Mouse (Mus musculus): ENCODE results near the gene Gm20388. TPM values are rescaled to one million over a fixed set of nuclear protein-coding genes. Genes with fewer than 3 reads are reported as not detected.

Gm20388 gene
- polyA plus RNA-seq, 2 experiments: 8.5 TPM; not detected in 1

- H3K4me2 ChIP-seq (ENCODE audit: low read depth): no peak overlapping the region
- no peaks in the 10 kb centered on the region for H3K4me1 ChIP-seq (replicated peaks; ENCODE audit: control insufficient read depth in 2 of 2, insufficient read depth in 2 of 2, low read length in 1 of 2)
- H3K36me3 ChIP-seq (replicated peaks; ENCODE audit: control insufficient read depth, insufficient read depth, low read depth): no peaks in the 10 kb centered on the region
- H3K9me3 ChIP-seq (ENCODE audit: control insufficient read depth, low read length): no peaks in the 10 kb centered on the region
- H3K27ac ChIP-seq: no peak overlapping the region
- no peak for ATAC-seq (ENCODE audit: insufficient read depth)
- no peak for DNase-seq (ENCODE audit: low read depth in 3 of 3, low spot score in 3 of 3)
- no peak for TF ChIP-seq CTCF (IDR thresholded peaks at IDR 0.05; ENCODE audit: low read depth)
- TF ChIP-seq EP300 (IDR thresholded peaks at IDR 0.05; ENCODE audit: low read depth): no peak
- peaks cover 10% of the 10 kb centered on the region for H3K27me3 ChIP-seq (ENCODE audit: control insufficient read depth, insufficient read depth, low read length)
- no peak overlapping the region for H3K9ac ChIP-seq (replicated peaks)
- WGBS (ENCODE audit: insufficient replicate concordance): 3% methylated on average over 13 of the region's 13 CpGs
- no peak overlapping the region for H3K4me3 ChIP-seq (ENCODE audit: insufficient read depth in 1 of 2, low read depth in 2 of 2, low read length in 2 of 2)
Observed at GRCm38 (mm10) chr8:120895600-120895999, 985.0 kb downstream of the Gm20388 start.

GRCm38 (mm10) chr8:120896203-120896602, 985.6 kb downstream of the Gm20388 start:
- no peak overlapping the region for H3K9ac ChIP-seq (replicated peaks)
- no peak overlapping the region for H3K4me2 ChIP-seq (ENCODE audit: low read depth)
- no peaks in the 10 kb centered on the region for H3K9me3 ChIP-seq (ENCODE audit: control insufficient read depth, low read length)
- no peak overlapping the region for H3K27ac ChIP-seq
- ATAC-seq (ENCODE audit: insufficient read depth) (no peak), DNase-seq (ENCODE audit: low read depth in 3 of 3, low spot score in 3 of 3) (no peak)
- no peaks in the 10 kb centered on the region for H3K36me3 ChIP-seq (replicated peaks; ENCODE audit: control insufficient read depth, insufficient read depth, low read depth)
- no peak overlapping the region for H3K4me3 ChIP-seq (ENCODE audit: insufficient read depth in 1 of 2, low read depth in 2 of 2, low read length in 2 of 2)
- TF ChIP-seq EP300 (IDR thresholded peaks at IDR 0.05; ENCODE audit: low read depth) (no peak), CTCF (IDR thresholded peaks at IDR 0.05; ENCODE audit: low read depth) (no peak)
- 21% methylated on average over 13 of the region's 13 CpGs for WGBS (ENCODE audit: insufficient replicate concordance)
- peaks cover 10% of the 10 kb centered on the region for H3K27me3 ChIP-seq (ENCODE audit: control insufficient read depth, insufficient read depth, low read length)
- no peaks in the 10 kb centered on the region for H3K4me1 ChIP-seq (replicated peaks; ENCODE audit: control insufficient read depth in 2 of 2, insufficient read depth in 2 of 2, low read length in 1 of 2)

- ATAC-seq (ENCODE audit: insufficient read depth) (no peak), DNase-seq (ENCODE audit: low read depth in 3 of 3, low spot score in 3 of 3) (peak in 1 of 3 experiments; percentile 9)
- no peaks in the 10 kb centered on the region for H3K9me3 ChIP-seq (ENCODE audit: control insufficient read depth, low read length)
- no peak overlapping the region for H3K27ac ChIP-seq
- no peaks in the 10 kb centered on the region for H3K4me1 ChIP-seq (replicated peaks; ENCODE audit: control insufficient read depth in 2 of 2, insufficient read depth in 2 of 2, low read length in 1 of 2)
- no peak overlapping the region for H3K9ac ChIP-seq (replicated peaks)
- H3K36me3 ChIP-seq (replicated peaks; ENCODE audit: control insufficient read depth, insufficient read depth, low read depth): no peaks in the 10 kb centered on the region
- no peak overlapping the region for H3K4me2 ChIP-seq (ENCODE audit: low read depth)
- TF ChIP-seq CTCF (IDR thresholded peaks at IDR 0.05; ENCODE audit: low read depth): peak; percentile 93
- no peak for TF ChIP-seq EP300 (IDR thresholded peaks at IDR 0.05; ENCODE audit: low read depth)
- no peak overlapping the region for H3K4me3 ChIP-seq (ENCODE audit: insufficient read depth in 1 of 2, low read depth in 2 of 2, low read length in 2 of 2)
- H3K27me3 ChIP-seq (ENCODE audit: control insufficient read depth, insufficient read depth, low read length): peaks cover 8% of the 10 kb centered on the region
- 39% methylated on average over 4 of the region's 4 CpGs for WGBS (ENCODE audit: insufficient replicate concordance)
Observed at GRCm38 (mm10) chr8:120898008-120898407, 987.4 kb downstream of the Gm20388 start.

GRCm38 (mm10) chr8:120898828-120899407, 988.3 kb downstream of the Gm20388 start:
- ATAC-seq (ENCODE audit: insufficient read depth): no peak
- Histone ChIP-seq H3K4me1 (replicated peaks; ENCODE audit: control insufficient read depth in 2 of 2, insufficient read depth in 2 of 2, low read length in 1 of 2) (no peaks in the 10 kb centered on the region), H3K27me3 (ENCODE audit: control insufficient read depth, insufficient read depth, low read length) (peaks cover 8% of the 10 kb centered on the region), H3K27ac (no peak overlapping the region), H3K9me3 (ENCODE audit: control insufficient read depth, low read length) (no peaks in the 10 kb centered on the region), H3K4me3 (ENCODE audit: insufficient read depth in 1 of 2, low read depth in 2 of 2, low read length in 2 of 2) (no peak overlapping the region), H3K36me3 (replicated peaks; ENCODE audit: control insufficient read depth, insufficient read depth, low read depth) (no peaks in the 10 kb centered on the region), H3K4me2 (ENCODE audit: low read depth) (no peak overlapping the region), H3K9ac (replicated peaks) (no peak overlapping the region)
- TF ChIP-seq EP300 (IDR thresholded peaks at IDR 0.05; ENCODE audit: low read depth): no peak
- no peak for TF ChIP-seq CTCF (IDR thresholded peaks at IDR 0.05; ENCODE audit: low read depth)
- WGBS (ENCODE audit: insufficient replicate concordance): 49% methylated on average over 17 of the region's 17 CpGs
- no peak for DNase-seq (ENCODE audit: low read depth in 3 of 3, low spot score in 3 of 3)

GRCm38 (mm10) chr8:120902346-120902745, 991.7 kb downstream of the Gm20388 start:
- ATAC-seq (ENCODE audit: insufficient read depth) (no peak), DNase-seq (ENCODE audit: low read depth in 3 of 3, low spot score in 3 of 3) (no peak)
- TF ChIP-seq CTCF (IDR thresholded peaks at IDR 0.05; ENCODE audit: low read depth) (no peak), EP300 (IDR thresholded peaks at IDR 0.05; ENCODE audit: low read depth) (no peak)
- Histone ChIP-seq H3K9ac (replicated peaks) (no peak overlapping the region), H3K27ac (no peak overlapping the region), H3K4me3 (ENCODE audit: insufficient read depth in 1 of 2, low read depth in 2 of 2, low read length in 2 of 2) (no peak overlapping the region), H3K4me1 (replicated peaks; ENCODE audit: control insufficient read depth in 2 of 2, insufficient read depth in 2 of 2, low read length in 1 of 2) (no peaks in the 10 kb centered on the region), H3K9me3 (ENCODE audit: control insufficient read depth, low read length) (no peaks in the 10 kb centered on the region), H3K4me2 (ENCODE audit: low read depth) (no peak overlapping the region), H3K27me3 (ENCODE audit: control insufficient read depth, insufficient read depth, low read length) (no peaks in the 10 kb centered on the region; the same call in 1 of the 2 replicates), H3K36me3 (replicated peaks; ENCODE audit: control insufficient read depth, insufficient read depth, low read depth) (no peaks in the 10 kb centered on the region)
- WGBS (ENCODE audit: insufficient replicate concordance): 31% methylated on average over 11 of the region's 11 CpGs

Measured in liver, embryonic 14.5 days (tissue).